Mouse (Mus musculus) kidney, embryonic 14.5 days (tissue): ENCODE measurements at regions not wholly inside any gene's neighbourhood (a gene's known extent, or its start where the extent isn't known, plus 50 kb on each side); places are given as distances from the start of the nearest gene placed in this dataset.

Experiments used
- ATAC-seq: fragments of 200-750 bp; cut with Nextera tagmentation; 2 replicates; pipeline ENCODE4 v1.8.0; 2017; ENCODE audit warnings: moderate number of reproducible peaks, mild to moderate bottlenecking, moderate TSS enrichment, moderate library complexity; ENCODE audit not compliant: low FRiP score, low TSS enrichment
- H3K27ac ChIP-seq: fragments of 300-500 bp; sonication (generic); 2 replicates; pipeline ENCODE4 v1.5.1; 2014; ENCODE audit warnings: low read depth, mild to moderate bottlenecking, low read length, moderate library complexity, mixed read lengths
- H3K27me3 ChIP-seq: fragments of 300-500 bp; sonication (generic); 2 replicates; pipeline ENCODE4 v1.6.1; 2014; ENCODE audit warnings: mild to moderate bottlenecking, low read length; ENCODE audit not compliant: control insufficient read depth, insufficient read depth
- H3K36me3 ChIP-seq: fragments of 300-500 bp; sonication (generic); 2 replicates; pipeline ENCODE4 v1.6.1; 2014; ENCODE audit warnings: low read length, mixed read lengths; ENCODE audit not compliant: control insufficient read depth, insufficient read depth
- H3K4me1 ChIP-seq: fragments of 300-500 bp; sonication (generic); 2 replicates; pipeline ENCODE4 v1.6.1; 2014; ENCODE audit warnings: low read length, mixed read lengths; ENCODE audit not compliant: control insufficient read depth, insufficient read depth
- H3K4me2 ChIP-seq: fragments of 300-500 bp; sonication (generic); replicated peaks from 2 replicates; pipeline ENCODE4 v1.6.1; 2014; ENCODE audit warnings: low read depth, mild to moderate bottlenecking, low read length
- H3K4me3 ChIP-seq: fragments of 300-500 bp; sonication (generic); 2 replicates; pipeline ENCODE4 v1.5.1; 2014; ENCODE audit warnings: mild to moderate bottlenecking, low read length
- H3K9ac ChIP-seq: fragments of 300-500 bp; sonication (generic); 2 replicates; pipeline ENCODE4 v1.6.1; 2014; ENCODE audit warnings: low read depth, mild to moderate bottlenecking, low read length, moderate library complexity
- H3K9me3 ChIP-seq: fragments of 300-500 bp; sonication (generic); 2 replicates; pipeline ENCODE4 v1.6.1; 2016; ENCODE audit warnings: low read length; ENCODE audit not compliant: control insufficient read depth
- WGBS: fragments of 180-500 bp; shearing (Covaris S2); extraction: QIAGEN DNeasy Blood & Tissue Kit; methylation state at CpG from one replicate; pipeline ENCODE4 v1.1.7; 2014; 5-methylcytosine and 5-hydroxymethylcytosine counted together

DNA sequence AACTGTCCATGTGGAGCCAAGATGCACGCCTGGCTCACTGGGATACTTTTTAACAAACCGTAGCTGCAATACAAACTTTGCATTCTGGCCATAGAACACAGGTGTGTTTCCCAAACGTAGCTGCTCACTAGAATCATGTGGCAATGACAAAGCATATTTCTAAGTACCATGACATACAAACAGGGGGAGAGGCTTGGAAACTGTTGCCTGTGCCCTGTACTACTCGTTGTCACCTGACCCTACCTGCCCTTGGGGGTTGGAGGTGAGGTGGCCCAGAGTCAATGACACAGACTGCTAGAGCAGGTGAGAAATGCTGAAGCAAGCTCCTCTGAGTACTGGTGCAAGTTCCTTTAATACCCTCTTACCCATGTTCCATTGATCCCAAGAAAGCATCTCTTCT lies 64.3 kb upstream of the Map4k3 start:
- Histone ChIP-seq H3K9ac (no peak overlapping the region), H3K4me1 (no peaks in the 10 kb centered on the region), H3K4me3 (no peak overlapping the region), H3K36me3 (no peaks in the 10 kb centered on the region), H3K9me3 (no peaks in the 10 kb centered on the region), H3K27ac (no peak overlapping the region), H3K4me2 (no peak overlapping the region), H3K27me3 (no peaks in the 10 kb centered on the region)
- WGBS: 79% methylated on average over 4 of the region's 4 CpGs
- ATAC-seq: no peak

DNA sequence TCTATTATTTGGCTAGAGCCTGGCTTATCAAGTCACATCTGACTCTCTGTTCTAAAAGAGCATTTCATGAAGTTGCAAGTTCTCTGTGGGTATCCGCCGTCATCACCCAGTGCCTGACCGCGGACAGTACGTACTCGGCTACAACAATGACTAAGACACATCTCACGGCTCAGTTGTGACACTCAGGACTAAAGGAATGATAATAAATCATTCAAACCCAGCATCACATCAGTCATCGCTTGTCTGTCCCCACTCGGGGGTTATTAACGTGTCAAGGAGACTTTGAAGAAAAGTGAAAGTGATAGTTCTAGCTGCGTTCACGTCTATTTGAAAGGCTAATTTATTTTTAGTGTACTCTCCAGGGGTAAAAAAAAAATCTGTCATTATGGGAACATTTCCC lies 61.4 kb upstream of the Map4k3 start:
- Histone ChIP-seq H3K27ac (no peak overlapping the region), H3K9me3 (no peaks in the 10 kb centered on the region), H3K4me2 (no peak overlapping the region), H3K4me1 (peaks cover 5% of the 10 kb centered on the region; the same call in 1 of the 2 replicates), H3K9ac (no peak overlapping the region), H3K4me3 (no peak overlapping the region), H3K27me3 (no peaks in the 10 kb centered on the region), H3K36me3 (no peaks in the 10 kb centered on the region)
- ATAC-seq: no peak
- WGBS: 79% methylated on average over 12 of the region's 12 CpGs

DNA sequence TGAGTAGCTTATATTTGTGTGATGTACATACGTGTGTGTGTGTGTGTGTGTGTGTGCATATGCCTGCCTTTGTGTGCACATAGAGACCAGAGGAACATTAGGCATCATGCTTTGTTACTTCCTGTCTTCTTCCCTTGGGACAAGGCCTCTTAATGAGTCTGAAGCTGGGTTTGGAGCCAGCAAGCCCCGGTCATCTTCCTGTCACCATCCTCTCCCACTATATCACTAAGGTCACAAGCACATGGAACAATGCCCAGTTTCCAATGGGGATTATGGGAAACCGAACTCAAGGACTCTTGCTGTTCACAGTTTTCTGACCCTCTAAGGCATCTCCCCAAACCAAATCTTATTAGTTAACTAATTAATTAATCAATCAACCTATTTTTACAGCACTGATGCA lies 60.7 kb upstream of the Map4k3 start:
- H3K27ac ChIP-seq: no peak overlapping the region
- no peaks in the 10 kb centered on the region for H3K27me3 ChIP-seq
- H3K4me2 ChIP-seq: no peak overlapping the region
- 68% methylated on average over 3 of the region's 3 CpGs for WGBS
- H3K9ac ChIP-seq: no peak overlapping the region
- H3K4me3 ChIP-seq: no peak overlapping the region
- no peak for ATAC-seq
- no peaks in the 10 kb centered on the region for H3K9me3 ChIP-seq
- peaks cover 5% of the 10 kb centered on the region; the same call in 1 of the 2 replicates for H3K4me1 ChIP-seq
- no peaks in the 10 kb centered on the region for H3K36me3 ChIP-seq

- H3K9ac ChIP-seq: no peak overlapping the region
- WGBS: 49% methylated on average over 2 of the region's 2 CpGs
- no peaks in the 10 kb centered on the region for H3K9me3 ChIP-seq
- no peak overlapping the region for H3K4me3 ChIP-seq
- no peak overlapping the region for H3K4me2 ChIP-seq
- H3K27me3 ChIP-seq: no peaks in the 10 kb centered on the region
- no peaks in the 10 kb centered on the region for H3K36me3 ChIP-seq
- H3K27ac ChIP-seq: no peak overlapping the region
- peaks cover 5% of the 10 kb centered on the region; the same call in 1 of the 2 replicates for H3K4me1 ChIP-seq
- no peak for ATAC-seq
These were observed 58.6 kb upstream of the Map4k3 start for GRCm38 (mm10) chr17:80786858-80787257.

GRCm38 (mm10) chr17:80786061-80786851 lies 58.0 kb upstream of the Map4k3 start:
- Histone ChIP-seq H3K4me2 (no peak overlapping the region), H3K4me1 (peaks cover 5% of the 10 kb centered on the region; the same call in 1 of the 2 replicates), H3K36me3 (no peaks in the 10 kb centered on the region), H3K27me3 (no peaks in the 10 kb centered on the region), H3K9ac (no peak overlapping the region), H3K9me3 (no peaks in the 10 kb centered on the region), H3K27ac (peak overlapping the region; percentile 4; the same call in 1 of the 2 replicates), H3K4me3 (no peak overlapping the region)
- ATAC-seq: peak; percentile 58; the same call in 1 of the 2 replicates
- WGBS: 51% methylated on average over 8 of the region's 8 CpGs

DNA sequence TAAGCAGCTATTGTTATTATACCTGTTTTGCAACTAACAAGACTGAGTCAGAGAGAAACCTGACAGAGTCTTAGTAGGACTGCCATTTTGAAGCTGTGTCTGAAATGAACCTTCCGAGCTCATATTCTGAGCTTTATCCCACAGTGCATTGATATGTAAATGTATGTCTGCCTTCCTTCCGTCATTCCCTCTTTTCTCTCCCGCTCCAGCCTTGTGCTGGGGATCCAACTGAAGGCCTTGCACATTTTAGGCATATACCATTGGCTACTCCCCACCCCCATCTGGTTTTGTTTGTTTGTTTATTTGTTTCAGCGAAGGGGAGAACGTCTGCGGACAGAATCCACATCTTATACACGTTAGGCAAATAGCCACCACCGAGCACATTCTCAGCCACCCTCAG lies 57.2 kb upstream of the Map4k3 start:
- peaks cover 5% of the 10 kb centered on the region; the same call in 1 of the 2 replicates for H3K4me1 ChIP-seq
- H3K9ac ChIP-seq: no peak overlapping the region
- no peaks in the 10 kb centered on the region for H3K36me3 ChIP-seq
- no peak overlapping the region; the same call in 1 of the 2 replicates for H3K27ac ChIP-seq
- no peaks in the 10 kb centered on the region for H3K27me3 ChIP-seq
- 79% methylated on average over 8 of the region's 8 CpGs for WGBS
- H3K9me3 ChIP-seq: no peaks in the 10 kb centered on the region
- no peak overlapping the region for H3K4me3 ChIP-seq
- no peak for ATAC-seq
- no peak overlapping the region for H3K4me2 ChIP-seq

GRCm38 (mm10) chr17:80785049-80785448 lies 56.8 kb upstream of the Map4k3 start:
- no peak overlapping the region for H3K27ac ChIP-seq
- no peaks in the 10 kb centered on the region for H3K36me3 ChIP-seq
- no peak overlapping the region for H3K4me3 ChIP-seq
- H3K9me3 ChIP-seq: no peaks in the 10 kb centered on the region
- no peak overlapping the region for H3K4me2 ChIP-seq
- H3K9ac ChIP-seq: no peak overlapping the region
- peaks cover 9% of the 10 kb centered on the region; the same call in 1 of the 2 replicates for H3K4me1 ChIP-seq
- WGBS: 52% methylated on average over 4 of the region's 4 CpGs
- no peak for ATAC-seq
- no peaks in the 10 kb centered on the region for H3K27me3 ChIP-seq

GRCm38 (mm10) chr17:80782233-80782632 lies 53.9 kb upstream of the Map4k3 start:
- 20% methylated on average over 1 of the region's 1 CpGs for WGBS
- H3K4me3 ChIP-seq: no peak overlapping the region
- H3K4me1 ChIP-seq: peaks cover 9% of the 10 kb centered on the region; the same call in 1 of the 2 replicates
- H3K27ac ChIP-seq: no peak overlapping the region
- H3K9ac ChIP-seq: no peak overlapping the region
- no peaks in the 10 kb centered on the region for H3K36me3 ChIP-seq
- no peak for ATAC-seq
- H3K9me3 ChIP-seq: no peaks in the 10 kb centered on the region
- H3K4me2 ChIP-seq: no peak overlapping the region
- H3K27me3 ChIP-seq: no peaks in the 10 kb centered on the region

GRCm38 (mm10) chr17:80781621-80782020 lies 53.3 kb upstream of the Map4k3 start:
- no peak overlapping the region for H3K4me3 ChIP-seq
- H3K4me2 ChIP-seq: no peak overlapping the region
- H3K9me3 ChIP-seq: no peaks in the 10 kb centered on the region
- H3K4me1 ChIP-seq: peaks cover 4% of the 10 kb centered on the region; the same call in 1 of the 2 replicates
- H3K27ac ChIP-seq: no peak overlapping the region
- no peaks in the 10 kb centered on the region for H3K27me3 ChIP-seq
- ATAC-seq: no peak
- no peak overlapping the region for H3K9ac ChIP-seq
- 91% methylated on average over 12 of the region's 12 CpGs for WGBS
- no peaks in the 10 kb centered on the region for H3K36me3 ChIP-seq
